Mouse (Mus musculus) forelimb bud, embryonic 11.5 days (tissue): Measurements from ENCODE around the gene Col10a1.
A peak's percentile ranks its signal among the peaks of the same experiment; 100 is the strongest.
"Not testable (repeated sequence)": the region's sequence is repeated elsewhere in the genome, so short reads cannot be mapped to it uniquely, and the experiment has no call there.

ENCODE experiments used
- DNase-seq: peaks from one replicate; pipeline ENCODE4 v3.0.0-alpha.2; 2012; ENCODE audit warnings: low read depth, low spot score

Gene Col10a1

GRCm38 (mm10) chr10:34389681-34390080 is at the start of gene Col10a1:
Gene Col10a1 (plus strand): TSS chr10:34389981.
- DNase-seq = no peak

GRCm38 (mm10) chr10:34341014-34341413 is 48.8 kb upstream of the Col10a1 start:
- no peak for DNase-seq

- no peak for DNase-seq
Measured at GRCm38 (mm10) chr10:34341886-34342285, 47.9 kb upstream of the Col10a1 start.

DNA sequence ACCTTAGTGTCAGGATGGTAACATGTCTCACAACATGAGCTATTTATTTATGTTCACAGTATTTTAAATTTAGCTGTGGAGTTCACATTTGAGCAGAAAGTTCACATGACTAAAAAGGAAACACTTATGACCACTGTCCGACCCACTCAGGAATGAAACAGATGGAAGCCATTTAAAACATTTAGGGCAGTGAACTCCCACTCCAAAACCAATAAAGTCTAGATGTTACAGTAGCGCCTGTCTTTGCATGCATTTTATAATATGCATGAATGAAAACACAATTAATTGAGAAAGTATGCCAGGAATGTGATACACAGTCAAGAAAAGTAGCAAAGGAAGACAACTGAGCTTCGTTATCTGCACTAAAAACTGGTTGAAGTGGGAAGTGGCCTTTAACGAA is 37.6 kb upstream of the Col10a1 start:
- DNase-seq = no peak

- DNase-seq = no peak
Measured at GRCm38 (mm10) chr10:34358263-34358662, 31.5 kb upstream of the Col10a1 start.

DNA sequence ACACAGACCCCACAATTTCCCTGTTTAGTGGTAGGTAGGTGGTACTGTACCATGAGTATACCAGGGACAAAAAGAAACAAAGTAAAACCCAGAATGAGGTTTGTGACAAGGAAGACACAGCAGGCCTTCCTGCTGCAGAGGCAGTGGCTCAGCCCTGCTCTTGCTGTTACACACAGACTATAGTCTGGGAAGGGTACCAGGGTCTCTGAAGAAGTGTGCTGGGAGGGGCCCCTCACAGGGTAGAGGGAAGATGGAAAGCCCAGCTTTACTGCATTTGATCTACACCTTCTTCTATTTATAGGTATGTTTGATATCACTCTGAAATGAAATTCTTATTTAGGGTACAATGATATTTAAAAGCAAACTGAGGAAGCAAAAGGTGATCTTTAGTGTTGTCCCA is 26.0 kb upstream of the Col10a1 start:
- DNase-seq = no peak

DNA sequence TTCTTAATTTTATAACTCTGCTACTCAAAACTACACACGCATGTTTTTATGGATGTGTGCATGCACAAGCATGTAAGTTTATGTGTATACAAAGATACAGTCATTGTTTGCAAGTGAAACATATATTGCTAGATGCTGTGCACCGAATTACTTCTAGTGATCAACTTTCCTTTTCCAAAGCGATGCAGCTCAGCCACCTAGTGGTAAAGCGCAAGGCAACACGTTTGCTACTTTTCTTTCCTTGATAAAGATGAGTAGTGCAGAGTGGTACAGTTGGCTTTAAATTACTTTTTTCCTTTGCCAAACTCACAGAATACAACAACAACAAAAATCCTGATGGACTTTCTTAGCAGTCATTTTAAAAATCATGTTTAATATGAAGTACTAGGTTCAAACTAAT is 21.6 kb upstream of the Col10a1 start:
- no peak for DNase-seq

GRCm38 (mm10) chr10:34373332-34373731 is 16.4 kb upstream of the Col10a1 start:
- no peak for DNase-seq

DNA sequence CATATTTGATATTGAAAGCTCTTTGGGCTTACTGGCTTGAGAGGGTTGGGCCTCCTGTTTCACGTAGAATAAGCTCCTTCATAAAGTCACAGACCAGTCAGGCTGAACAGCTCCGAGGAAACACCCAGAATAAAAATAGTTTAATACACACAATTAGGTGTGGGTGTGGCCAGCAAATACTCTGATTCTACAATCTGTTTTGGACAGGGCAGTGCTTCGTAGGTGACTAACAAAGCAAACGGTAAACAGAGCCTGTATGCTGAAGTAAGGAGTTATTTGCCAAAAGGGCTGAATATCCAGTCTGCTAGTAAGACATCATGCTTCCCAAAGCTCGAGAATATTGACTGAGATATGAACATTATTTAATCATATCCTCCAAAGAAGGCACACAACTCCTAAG is 4.1 kb upstream of the Col10a1 start:
- no peak for DNase-seq

- DNase-seq = no peak
Measured at GRCm38 (mm10) chr10:34396959-34397358, 7.2 kb downstream of the Col10a1 start.

DNA sequence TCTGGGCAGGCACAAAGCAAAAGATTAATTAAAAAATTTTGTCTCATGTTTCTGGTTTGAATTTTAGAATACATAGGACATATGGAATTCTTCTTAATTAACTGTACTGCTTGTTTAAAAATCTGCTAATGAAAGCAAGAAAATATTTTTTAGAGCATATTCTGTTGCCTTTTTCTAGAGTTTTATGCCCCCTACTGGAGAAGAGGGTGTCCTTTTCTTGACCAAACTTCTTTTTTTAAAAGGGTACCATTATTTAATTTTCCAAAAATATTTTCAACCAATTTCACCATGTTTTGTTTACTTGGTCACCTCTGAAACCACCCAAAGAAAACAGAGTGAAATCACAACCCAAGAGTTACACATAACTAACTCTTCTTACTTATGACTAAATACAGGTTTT is 9.5 kb downstream of the Col10a1 start:
- no peak for DNase-seq

- DNase-seq = peak; percentile 87
Measured at GRCm38 (mm10) chr10:34418204-34418756, 28.5 kb downstream of the Col10a1 start, which contains the start of gene Nt5dc1. Gene Nt5dc1 (minus strand): TSS chr10:34418552.

- not testable (repeated sequence) for DNase-seq
Measured at GRCm38 (mm10) chr10:34418794-34419193, 29.0 kb downstream of the Col10a1 start.

DNA sequence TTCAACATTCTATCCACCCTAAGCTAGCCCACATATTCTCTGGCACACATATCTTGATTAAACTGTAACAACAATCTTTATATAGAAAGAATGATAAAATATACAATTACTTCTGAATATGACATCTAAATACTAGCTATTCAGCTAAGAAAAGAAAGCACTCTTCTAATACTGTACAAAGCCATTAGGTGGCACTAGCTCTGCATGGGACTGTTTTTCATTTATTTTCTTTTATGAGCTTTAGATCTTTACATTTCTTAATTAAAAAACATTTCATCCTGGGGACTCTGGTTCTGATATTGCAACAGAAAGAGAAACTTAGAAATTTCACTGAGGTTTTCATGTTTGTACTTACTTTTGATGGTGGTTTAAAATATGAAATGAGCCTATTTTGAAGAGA is 42.0 kb downstream of the Col10a1 start:
- DNase-seq = no peak

DNA sequence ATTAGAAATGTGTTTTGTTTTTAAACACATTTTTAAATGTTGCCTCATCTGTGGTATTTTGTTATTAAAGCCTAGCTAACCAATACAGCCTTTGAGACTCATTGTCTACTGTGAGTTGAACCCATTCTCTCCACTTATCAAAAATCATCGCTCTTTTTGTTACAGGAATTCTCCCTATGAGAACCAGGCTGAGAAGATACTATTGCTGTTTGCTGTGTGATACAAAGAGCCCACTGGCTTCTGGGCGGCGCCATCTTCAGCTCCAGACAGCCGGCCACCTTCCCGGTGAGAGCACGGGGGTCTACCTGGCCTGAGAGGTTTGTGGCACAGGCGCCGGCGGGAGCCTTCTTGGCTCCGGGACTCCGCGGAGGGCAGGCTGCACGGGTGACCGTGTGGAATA is 44.4 kb downstream of the Col10a1 start:
- not testable (repeated sequence) for DNase-seq
